Mouse (Mus musculus) limb, embryonic 11.5 days (tissue): ENCODE data around the gene Stat4. TPM values are rescaled to one million over a fixed set of nuclear protein-coding genes. Genes with fewer than 3 reads are reported as not detected.

Source experiments
- ATAC-seq: fragments of 200-750 bp; cut with Nextera tagmentation; 2 replicates; pipeline ENCODE4 v1.8.0; 2017; ENCODE audit warnings: low read depth; ENCODE audit not compliant: insufficient number of reproducible peaks, low FRiP score, low TSS enrichment
- DNase-seq: peaks from one replicate; pipeline ENCODE4 v3.0.0-alpha.2; 2015; ENCODE audit warnings: low spot score
- H3K27ac ChIP-seq: fragments of 300-500 bp; sonication (generic); replicated peaks from 2 replicates; pipeline ENCODE4 v1.5.1; 2014; ENCODE audit warnings: low read depth, mild to moderate bottlenecking, low read length
- H3K27me3 ChIP-seq: fragments of 300-500 bp; sonication (generic); 2 replicates; pipeline ENCODE4 v1.6.1; 2014; ENCODE audit warnings: mild to moderate bottlenecking, low read length, mixed read lengths; ENCODE audit not compliant: control insufficient read depth, insufficient read depth
- H3K36me3 ChIP-seq: fragments of 300-500 bp; sonication (generic); 2 replicates; pipeline ENCODE4 v1.6.1; 2014; ENCODE audit warnings: mild to moderate bottlenecking, low read length, moderate library complexity, mixed read lengths; ENCODE audit not compliant: control insufficient read depth, insufficient read depth
- H3K4me1 ChIP-seq: fragments of 300-500 bp; sonication (generic); 2 replicates; pipeline ENCODE4 v1.6.1; 2014; ENCODE audit warnings: low read length, mixed read lengths; ENCODE audit not compliant: control insufficient read depth, insufficient read depth
- H3K4me2 ChIP-seq: fragments of 300-500 bp; sonication (generic); 2 replicates; pipeline ENCODE4 v1.6.1; 2014; ENCODE audit warnings: low read depth, mild to moderate bottlenecking, moderate library complexity; ENCODE audit not compliant: severe bottlenecking
- H3K4me3 ChIP-seq: fragments of 300-500 bp; sonication (generic); 2 replicates; pipeline ENCODE4 v1.5.1; 2014; ENCODE audit warnings: low read depth, low read length
- H3K9ac ChIP-seq: fragments of 300-500 bp; sonication (generic); 2 replicates; pipeline ENCODE4 v1.6.1; 2014; ENCODE audit warnings: mild to moderate bottlenecking, low read length
- H3K9me3 ChIP-seq: fragments of 300-500 bp; sonication (generic); 2 replicates; pipeline ENCODE4 v1.6.1; 2016; ENCODE audit warnings: low read length; ENCODE audit not compliant: control insufficient read depth
- WGBS: fragments of 180-500 bp; shearing (Covaris S2); extraction: QIAGEN DNeasy Blood & Tissue Kit; methylation state at CpG from one replicate; pipeline ENCODE4 v1.1.7; 2014; 5-methylcytosine and 5-hydroxymethylcytosine counted together
- polyA plus RNA-seq: library from polyadenylated mRNA; unstranded; fragments of >200 nt; fragmentation: Nextera tagmentation; extraction: Ambion mirVana; gene quantifications from 2 replicates; pipeline ENCODE4 v1.2.1, GENCODE M21; 2014

Gene Stat4
- polyA plus RNA-seq, 1 experiment from 2014 or later: 2.7 TPM

DNA sequence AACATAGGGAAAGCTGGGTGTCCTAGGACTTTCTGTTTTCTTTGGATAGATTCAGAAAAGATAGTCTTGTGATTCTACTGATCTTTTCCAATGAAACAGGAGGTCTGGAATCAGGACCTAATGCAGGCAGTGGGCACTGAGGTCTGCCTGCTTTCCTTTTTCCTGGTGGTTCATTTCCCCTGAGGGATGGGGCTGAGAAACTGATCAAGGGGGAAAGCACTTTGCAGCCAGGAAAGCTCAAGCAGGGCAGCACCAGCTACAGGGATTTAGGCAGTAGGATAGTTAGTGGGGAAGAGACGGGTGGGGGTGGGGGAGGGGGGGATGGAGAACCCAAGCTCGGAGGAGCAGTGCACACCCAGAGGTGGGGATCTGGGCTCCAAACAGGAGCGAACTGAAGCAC is 166.0 kb downstream of the Stat4 start:
- no peaks in the 10 kb centered on the region for H3K27me3 ChIP-seq
- ATAC-seq: no peak

DNA sequence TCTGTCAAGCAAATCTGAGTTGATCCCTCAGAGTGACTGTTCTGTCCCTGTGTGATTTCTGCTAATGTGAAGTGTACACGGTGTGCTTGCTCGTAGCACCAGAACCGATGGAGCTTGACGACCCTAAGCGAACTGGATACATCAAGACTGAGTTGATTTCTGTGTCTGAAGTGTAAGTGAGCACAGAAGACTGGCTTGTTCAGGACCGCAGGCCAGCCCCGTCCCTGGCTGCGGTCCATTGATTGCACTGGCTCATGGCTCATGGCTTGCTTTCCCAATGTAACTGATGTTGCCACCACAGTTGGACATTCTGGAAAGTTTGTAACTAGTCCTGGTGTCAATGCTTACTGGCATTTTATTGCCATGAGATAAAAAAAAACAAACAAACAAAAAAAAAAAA is 167.9 kb downstream of the Stat4 start:
- no peak overlapping the region for H3K9ac ChIP-seq
- H3K4me1 ChIP-seq: peaks cover 14% of the 10 kb centered on the region
- H3K4me2 ChIP-seq: no peak overlapping the region
- H3K4me3 ChIP-seq: no peak overlapping the region
- H3K27ac ChIP-seq: no peak overlapping the region
- 95% methylated on average over 8 of the region's 8 CpGs for WGBS
- H3K27me3 ChIP-seq: no peaks in the 10 kb centered on the region
- no peaks in the 10 kb centered on the region for H3K36me3 ChIP-seq
- ATAC-seq (no peak), DNase-seq (no peak)
- no peaks in the 10 kb centered on the region for H3K9me3 ChIP-seq

More for the DNA sequence above, 166.0 kb downstream of the Stat4 start:
- Histone ChIP-seq H3K36me3 (no peaks in the 10 kb centered on the region), H3K9ac (no peak overlapping the region), H3K9me3 (no peaks in the 10 kb centered on the region), H3K4me2 (no peak overlapping the region), H3K4me1 (peaks cover 10% of the 10 kb centered on the region), H3K27ac (no peak overlapping the region), H3K4me3 (no peak overlapping the region)
- no peak for DNase-seq
- 47% methylated on average over 3 of the region's 3 CpGs for WGBS

DNA sequence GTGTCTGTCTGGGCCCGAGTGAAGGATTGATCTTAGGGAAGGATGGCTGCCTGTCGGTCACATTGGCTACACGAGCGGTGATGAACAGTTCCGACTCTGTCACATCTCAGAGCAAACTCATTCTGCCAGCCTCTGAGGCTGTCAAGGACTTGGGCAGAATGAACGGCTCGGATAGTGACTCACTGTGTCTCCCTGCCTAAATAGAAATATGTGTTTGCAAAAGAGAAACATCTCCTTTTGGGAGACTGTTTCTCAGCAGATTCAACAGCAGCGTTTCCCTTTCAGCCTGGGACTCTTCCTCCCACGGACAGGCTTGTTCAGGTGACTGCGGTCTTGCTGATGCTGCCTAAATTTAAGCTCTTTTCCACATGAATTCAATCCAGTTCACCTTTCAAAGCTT is 169.4 kb downstream of the Stat4 start:
- 91% methylated on average over 10 of the region's 10 CpGs for WGBS
- Histone ChIP-seq H3K4me3 (no peak overlapping the region), H3K4me2 (no peak overlapping the region), H3K9me3 (no peaks in the 10 kb centered on the region), H3K36me3 (no peaks in the 10 kb centered on the region), H3K9ac (no peak overlapping the region), H3K27me3 (no peaks in the 10 kb centered on the region), H3K4me1 (0 out of 2 replicates have a peak, but pooled peaks cover 4% of the 10 kb centered on the region), H3K27ac (no peak overlapping the region)
- no peak for DNase-seq
- ATAC-seq: no peak

Other genes with a start within 250 kb of the Stat4 start
- gene Myo1b, start 71.1 kb upstream of the Stat4 start, polyA plus RNA-seq: 110 and 122 TPM in 2 replicates
- gene Stat1, start 132.3 kb downstream of the Stat4 start, polyA plus RNA-seq: 14.9 and 16.1 TPM in 2 replicates
- 29.0 and 30.6 TPM in 2 replicates for gene Gls, start 246.1 kb downstream of the Stat4 start, polyA plus RNA-seq